36 mouse cellular contexts compared by ENCODE assay signal in genomic region chr11:84190581-84191233, GRCm38 (mm10). TPM values are rescaled to one million over a fixed set of nuclear protein-coding genes. Genes with fewer than 3 reads are reported as not detected.
DNase-seq lines count a peak whose midpoint lies in the region; ATAC-seq and TF ChIP-seq lines count a peak whose summit lies in the region.
"Had no signal": no experiment of that assay in that cellular context is flagged by ENCODE, and none has a peak within 500 bp of the region (broad histone marks: within the 10 kb centered on the region; RNA-seq: fewer than 3 reads in every experiment).

No protein-coding gene starts in this region.

- 86% methylated on average over 8 of the region's 8 CpGs for WGBS in kidney, embryonic 16.5 days
- 74% methylated on average over 8 of the region's 8 CpGs for WGBS in limb, embryonic 12.5 days

- peak; percentile 11 to 49 for DNase-seq in kidney, postnatal 36 days
- no peak for DNase-seq in CH12.LX (ENCODE audit: extremely low read depth)
- no peak for DNase-seq in heart, postnatal 4 days
- DNase-seq: adrenal gland, postnatal 10 days; B cell, adult 2 months; cerebellum, adult 11 months; cerebellum, adult 9-10 months; cerebellum, postnatal 36 days; gastrocnemius, postnatal 14 days; heart, adult 11 months; heart, postnatal 36 days; kidney, adult 9 months; layer of hippocampus, postnatal 36 days; left cerebral cortex, postnatal 4 days; liver, embryonic 13.5 days; lung, adult 2 months; lung, postnatal 10 days; midbrain, embryonic 14.5 days; spleen, adult 18-20 months; thymus, adult 18-20 months; thymus, postnatal 4 days had no signal

- H3K27ac ChIP-seq in kidney, embryonic 16.5 days (ENCODE audit: low read length): no peak overlapping the region
- H3K27ac ChIP-seq in CH12.LX (ENCODE audit: insufficient read depth, low read depth): no peak overlapping the region
- peak overlapping the region; percentile 38; the same call in 1 of the 2 replicates for H3K27ac ChIP-seq in brown adipose tissue, adult 24 weeks (replicated peaks; ENCODE audit: low read depth, low read length)
- H3K27ac ChIP-seq in limb, embryonic 12.5 days: 0 out of 2 replicates have a peak overlapping the region, but pooled peaks have one; percentile 35
- H3K27ac ChIP-seq: embryonic facial prominence, embryonic 13.5 days; heart, embryonic 10.5 days; heart, embryonic 15.5 days; hindbrain, embryonic 13.5 days; liver, embryonic 13.5 days; macrophage had no signal

- H3K4me1 ChIP-seq in kidney, embryonic 16.5 days (ENCODE audit: insufficient read depth, low read length): 0 out of 2 replicates have a peak, but pooled peaks cover 3% of the 10 kb centered on the region
- H3K4me1 ChIP-seq in CH12.LX (ENCODE audit: control insufficient read depth in 1 of 2, insufficient read depth in 2 of 2): peaks cover 0 to 33% of the 10 kb centered on the region in 2 experiments; a peak in 2 of 4 replicates
- H3K4me1 ChIP-seq in brown adipose tissue, adult 24 weeks (ENCODE audit: control insufficient read depth, insufficient read depth, insufficient read length, low read length): no peaks in the 10 kb centered on the region
- H3K4me1 ChIP-seq in limb, embryonic 12.5 days (replicated peaks): peaks cover 6% of the 10 kb centered on the region; the same call in 1 of the 2 replicates
- H3K4me1 ChIP-seq: heart, embryonic 15.5 days had no signal

- no peaks in the 10 kb centered on the region for H3K36me3 ChIP-seq in kidney, embryonic 16.5 days (ENCODE audit: insufficient read depth, low read length)
- H3K36me3 ChIP-seq in CH12.LX (replicated peaks in 1 of 2; ENCODE audit: control insufficient read depth in 1 of 2, insufficient read depth in 1 of 2, low read length in 1 of 2): peaks cover 4 to 30% of the 10 kb centered on the region in 2 experiments
- H3K36me3 ChIP-seq in limb, embryonic 12.5 days: peaks cover 5% of the 10 kb centered on the region; the same call in 1 of the 2 replicates

- H3K4me3 ChIP-seq in kidney, embryonic 16.5 days (ENCODE audit: low read length): no peak overlapping the region
- no peak overlapping the region for H3K4me3 ChIP-seq in CH12.LX (replicated peaks in 1 of 3; ENCODE audit: low read depth in 2 of 3, low read length in 2 of 3, poor library complexity in 1 of 3)
- no peak overlapping the region for H3K4me3 ChIP-seq in brown adipose tissue, adult 24 weeks (ENCODE audit: insufficient read depth, low read depth, low read length)
- no peak overlapping the region for H3K4me3 ChIP-seq in limb, embryonic 12.5 days (replicated peaks)
- H3K4me3 ChIP-seq: embryonic facial prominence, embryonic 13.5 days; heart, embryonic 10.5 days; heart, embryonic 15.5 days; hindbrain, embryonic 13.5 days; liver, embryonic 13.5 days had no signal

- H3K9ac ChIP-seq in kidney, embryonic 16.5 days (replicated peaks; ENCODE audit: low read length): no peak overlapping the region
- H3K9ac ChIP-seq in CH12.LX (ENCODE audit: insufficient read depth, low read depth): no peak overlapping the region
- H3K9ac ChIP-seq in limb, embryonic 12.5 days (replicated peaks): no peak overlapping the region
- H3K9ac ChIP-seq: embryonic facial prominence, embryonic 13.5 days; heart, embryonic 15.5 days; hindbrain, embryonic 13.5 days; liver, embryonic 13.5 days had no signal

- H3K27me3 ChIP-seq in kidney, embryonic 16.5 days (ENCODE audit: insufficient read depth, low read length): no peaks in the 10 kb centered on the region
- H3K27me3 ChIP-seq in CH12.LX (replicated peaks): no peaks in the 10 kb centered on the region
- H3K27me3 ChIP-seq in limb, embryonic 12.5 days: no peaks in the 10 kb centered on the region
- H3K27me3 ChIP-seq: embryonic facial prominence, embryonic 13.5 days; heart, embryonic 15.5 days; hindbrain, embryonic 13.5 days; liver, embryonic 13.5 days had no signal

- TF ChIP-seq CTCF in CH12.LX (conservative IDR thresholded peaks at IDR 0.05 in 1 of 2, IDR thresholded peaks at IDR 0.05 in 1 of 2; ENCODE audit: low read depth in 2 of 2, low read length in 2 of 2): no peak

- H3K9me3 ChIP-seq in kidney, embryonic 16.5 days (ENCODE audit: low read length): no peaks in the 10 kb centered on the region
- no peaks in the 10 kb centered on the region for H3K9me3 ChIP-seq in CH12.LX (replicated peaks; ENCODE audit: low read length)
- H3K9me3 ChIP-seq in limb, embryonic 12.5 days: no peaks in the 10 kb centered on the region
- H3K9me3 ChIP-seq: embryonic facial prominence, embryonic 13.5 days; heart, embryonic 10.5 days; heart, embryonic 15.5 days; hindbrain, embryonic 13.5 days; liver, embryonic 13.5 days had no signal

- ATAC-seq in kidney, embryonic 16.5 days (ENCODE audit: low FRiP score, low TSS enrichment): no peak
- ATAC-seq in limb, embryonic 12.5 days (ENCODE audit: insufficient number of reproducible peaks, insufficient read depth, low FRiP score, low TSS enrichment, low read depth): no peak
- ATAC-seq in megakaryocyte progenitor cell, adult 5-6 weeks (replicated peaks; ENCODE audit: poor library complexity): no peak
- ATAC-seq: forebrain, embryonic 16.5 days; intestine, embryonic 16.5 days had no signal

- no peak for TF ChIP-seq POLR2A in CH12.LX (IDR thresholded peaks at IDR 0.05; ENCODE audit: low read depth, low read length)

- in situ Hi-C loops in CH12.LX (cut with MboI; ENCODE audit: low pct_ligation_motif_present, low pct_unique_long_range_greater_than_20kb, low sequenced_read_pairs): no loop called here

- dilution Hi-C loops in CH12.LX (cut with MboI; ENCODE audit: extremely low pct_ligation_motif_present, extremely low pct_unique_long_range_greater_than_20kb, low sequenced_read_pairs): no loop called here

- no peak for TF ChIP-seq EP300 in CH12.LX (IDR thresholded peaks at IDR 0.05; ENCODE audit: low read length)

- no peak overlapping the region for H3K4me2 ChIP-seq in kidney, embryonic 16.5 days (replicated peaks; ENCODE audit: low read depth, low read length)
- no peak overlapping the region; the same call in 1 of the 2 replicates for H3K4me2 ChIP-seq in CH12.LX (ENCODE audit: insufficient read depth, low read depth, poor library complexity, severe bottlenecking)
- H3K4me2 ChIP-seq in limb, embryonic 12.5 days: no peak overlapping the region
- H3K4me2 ChIP-seq: embryonic facial prominence, embryonic 13.5 days; heart, embryonic 15.5 days; hindbrain, embryonic 13.5 days; liver, embryonic 13.5 days had no signal

- TF ChIP-seq RAD21 in CH12.LX (IDR thresholded peaks at IDR 0.05; ENCODE audit: low read depth, low read length): no peak

- H3K79me2 ChIP-seq in CH12.LX (replicated peaks; ENCODE audit: control insufficient read depth, extremely low read depth, insufficient read depth, poor library complexity, severe bottlenecking): peaks cover 38% of the 10 kb centered on the region

TF ChIP-seq in CH12.LX, 34 proteins besides CTCF, POLR2A, EP300 and RAD21:
- TF ChIP-seq JUN (IDR thresholded peaks at IDR 0.05; ENCODE audit: insufficient read depth, low read depth, low read length): no peak
- 0 out of 2 replicates have a peak, but pooled peaks have one; percentile 55 for TF ChIP-seq UBTF (IDR thresholded peaks at IDR 0.05; ENCODE audit: low read depth, low read length)

RNA-seq across cellular contexts. Expression of gene Gm11437, which starts 23.4 kb away (rescaled TPM):
- not detected in 2 replicates for polyA plus RNA-seq in kidney, embryonic 16.5 days (2015; fragmentation: Nextera tagmentation; extraction: Ambion mirVana)
- total RNA-seq in CH12.LX (2012; rRNA removed): not detected in 2 replicates
- total RNA-seq in CH12.LX (2014; rRNA removed): not detected in 2 replicates
- polyA plus RNA-seq in CH12.LX (2012; ENCODE audit: insufficient read length, low read depth): not detected in 2 replicates
- polyA plus RNA-seq in brown adipose tissue, adult 24 weeks (2012; ENCODE audit: insufficient read depth, insufficient read length, missing spikeins): not detected in 2 replicates
- not detected in 2 replicates for polyA plus RNA-seq in limb, embryonic 12.5 days (2016; fragmentation: Nextera tagmentation; extraction: Ambion mirVana)
- total RNA-seq in heart, postnatal 4 days (2021): not detected
- not detected in 2 replicates for total RNA-seq in megakaryocyte progenitor cell, adult 5-6 weeks (2015)
- not detected in 2 replicates for total RNA-seq in megakaryocyte progenitor cell, adult 5-6 weeks (2017)
- total RNA-seq: adrenal gland, postnatal 10 days; ES-E14; gastrocnemius, postnatal 14 days; heart, postnatal 36 days; layer of hippocampus, postnatal 36 days; left cerebral cortex, postnatal 4 days; neutrophil, adult 5-6 weeks had no signal
- polyA plus RNA-seq: embryonic facial prominence, embryonic 13.5 days; forebrain, embryonic 11.5 days; forebrain, embryonic 16.5 days; heart, embryonic 10.5 days; heart, embryonic 15.5 days; liver, embryonic 13.5 days; lung, adult 2 months; macrophage; neural tube, embryonic 11.5 days had no signal

Comparison
In these comparisons a context has a peak if more than half of its experiments do, and no peak if none do; other contexts are left out.
1. DNase-seq: peak in kidney, postnatal 36 days (2 of 2); none in CH12.LX (single experiment) and heart, postnatal 4 days (single experiment).
2. H3K27ac ChIP-seq: peak in brown adipose tissue, adult 24 weeks (single experiment) and limb, embryonic 12.5 days (single experiment); none in kidney, embryonic 16.5 days (single experiment) and CH12.LX (single experiment).